Mouse (Mus musculus) spleen, adult 2 months (tissue): ENCODE data around the gene Ctrc.

Experiments used
- CTCF ChIP-seq: fragments of 200-500 bp; IDR thresholded peaks from 2 replicates; pipeline ENCODE4 v1.5.1; 2011; ENCODE audit warnings: mild to moderate bottlenecking, inconsistent platforms; ENCODE audit not compliant: insufficient read depth, insufficient read length, insufficient replicate concordance; ENCODE audit errors: extremely low read depth
- POLR2A ChIP-seq: fragments of 200-500 bp; IDR thresholded peaks from 2 replicates; pipeline ENCODE4 v1.6.1; 2011; ENCODE audit warnings: low read depth, low read length, inconsistent platforms

DNA sequence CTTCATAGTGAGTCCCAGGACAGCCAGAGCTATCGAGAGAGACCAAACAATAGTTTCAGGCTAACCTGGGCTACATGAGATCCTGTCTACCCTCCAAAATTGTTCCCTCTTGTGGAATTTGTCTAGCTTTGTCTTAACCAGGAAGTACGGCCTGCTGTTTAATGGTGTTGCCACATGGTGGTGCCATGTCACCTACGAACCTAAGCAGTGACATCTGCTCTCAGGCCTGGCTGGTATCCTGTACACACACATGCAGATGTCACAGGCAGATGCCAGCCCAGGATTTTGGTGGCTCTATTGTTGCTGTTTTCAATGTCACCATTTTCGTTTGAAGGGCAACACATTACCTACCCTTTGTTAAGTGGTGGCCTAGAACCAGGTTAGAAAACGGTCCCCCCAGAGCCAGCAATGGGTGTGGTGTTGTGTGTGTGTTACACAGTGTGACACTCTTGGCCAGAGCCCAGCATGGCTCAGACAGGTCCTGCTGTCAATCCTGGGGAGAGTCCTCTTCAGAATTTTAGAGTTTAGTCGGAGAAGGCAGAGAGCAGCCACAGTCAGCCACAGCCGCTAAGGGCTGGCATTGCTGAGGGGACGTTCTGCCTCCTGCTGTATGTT lies 36.2 kb downstream of the Ctrc start:
- TF ChIP-seq POLR2A, result no peak
- peak; percentile 42; the same call in 1 of the 2 replicates for TF ChIP-seq CTCF
